Comparison of ENCODE assay signal across 10 mouse cellular contexts in the genomic region with DNA sequence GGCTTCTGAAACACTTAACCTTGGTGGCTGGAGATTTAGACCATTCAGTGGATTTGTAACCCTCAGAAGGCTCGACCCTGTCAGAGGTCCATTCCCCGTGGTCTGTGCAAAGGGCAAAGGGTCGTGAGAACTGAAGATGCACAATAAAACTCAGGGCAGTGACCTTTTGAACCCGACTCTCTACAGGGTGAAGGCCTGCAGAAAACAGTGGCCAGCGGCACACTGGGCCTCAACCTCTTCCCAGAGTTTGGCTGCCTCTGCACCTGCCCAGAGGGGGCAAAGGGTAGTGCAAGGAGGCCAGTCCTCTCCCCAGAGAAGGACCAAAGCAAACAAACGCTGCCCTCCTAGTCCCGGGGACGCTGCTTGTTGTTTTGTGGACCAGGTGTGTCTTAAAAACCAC. TPM values are rescaled to one million over a fixed set of nuclear protein-coding genes. Genes with fewer than 3 reads are reported as not detected.
DNase-seq lines count a peak whose midpoint lies in the region; ATAC-seq and TF ChIP-seq lines count a peak whose summit lies in the region.
"Had no signal": no experiment of that assay in that cellular context is flagged by ENCODE, and none has a peak within 500 bp of the region (broad histone marks: within the 10 kb centered on the region; RNA-seq: fewer than 3 reads in every experiment).

No protein-coding gene starts in this region.

- DNase-seq in heart, postnatal 14 days, result no peak
- DNase-seq in lung, embryonic 14.5 days, result no peak
- DNase-seq in lung, postnatal 10 days, result no peak
- DNase-seq in liver, postnatal 0 days, result no peak
- no peak for DNase-seq in MN1 (ENCODE audit: low spot score)
- no peak for DNase-seq in gastrocnemius, postnatal 14 days
- DNase-seq: thymus, adult 2 months had no signal

- peak overlapping the region; percentile 46; the same call in 1 of the 2 replicates for H3K9ac ChIP-seq in heart, embryonic 12.5 days
- no peak overlapping the region for H3K9ac ChIP-seq in lung, embryonic 14.5 days
- H3K9ac ChIP-seq in intestine, postnatal 0 days (ENCODE audit: low read depth, low read length), result 0 out of 2 replicates have a peak overlapping the region, but pooled peaks have one; percentile 7
- no peak overlapping the region for H3K9ac ChIP-seq in liver, postnatal 0 days (replicated peaks)

- H3K27ac ChIP-seq in heart, embryonic 12.5 days (ENCODE audit: poor library complexity, severe bottlenecking), result peak overlapping the region; percentile 79
- H3K27ac ChIP-seq in lung, embryonic 14.5 days (ENCODE audit: low read depth), result peak overlapping the region; percentile 63; the same call in 1 of the 2 replicates
- H3K27ac ChIP-seq in intestine, postnatal 0 days (ENCODE audit: low read depth, low read length), result no peak overlapping the region
- peak overlapping the region; percentile 50; the same call in 1 of the 2 replicates for H3K27ac ChIP-seq in liver, postnatal 0 days (ENCODE audit: low read depth)

- no peak for ATAC-seq in heart, embryonic 12.5 days (ENCODE audit: insufficient number of reproducible peaks, low FRiP score)
- ATAC-seq in lung, embryonic 14.5 days (ENCODE audit: insufficient read depth), result no peak
- ATAC-seq in intestine, postnatal 0 days, result peak; percentile 31; the same call in 1 of the 2 replicates
- peak; percentile 37; the same call in 1 of the 2 replicates for ATAC-seq in liver, postnatal 0 days
- ATAC-seq: hindbrain, embryonic 16.5 days had no signal

- H3K4me3 ChIP-seq in heart, embryonic 12.5 days, result no peak overlapping the region
- H3K4me3 ChIP-seq in lung, embryonic 14.5 days (ENCODE audit: low read depth, low read length), result no peak overlapping the region
- no peak overlapping the region for H3K4me3 ChIP-seq in intestine, postnatal 0 days (ENCODE audit: low read depth, low read length)
- H3K4me3 ChIP-seq in liver, postnatal 0 days (ENCODE audit: low read depth, low read length), result no peak overlapping the region

- 32% methylated on average over 8 of the region's 8 CpGs for WGBS in heart, embryonic 12.5 days
- 16% methylated on average over 8 of the region's 8 CpGs for WGBS in lung, embryonic 14.5 days
- WGBS in intestine, postnatal 0 days, result 15% methylated on average over 8 of the region's 8 CpGs
- WGBS in liver, postnatal 0 days (ENCODE audit: insufficient replicate concordance), result 34% methylated on average over 8 of the region's 8 CpGs

- no peaks in the 10 kb centered on the region; the same call in 1 of the 2 replicates for H3K36me3 ChIP-seq in heart, embryonic 12.5 days
- H3K36me3 ChIP-seq in lung, embryonic 14.5 days (ENCODE audit: insufficient read depth), result peaks cover 5% of the 10 kb centered on the region; the same call in 1 of the 2 replicates
- H3K36me3 ChIP-seq in intestine, postnatal 0 days (ENCODE audit: control insufficient read depth, insufficient read depth), result 0 out of 2 replicates have a peak, but pooled peaks cover 11% of the 10 kb centered on the region
- peaks cover under 1% of the 10 kb centered on the region; the same call in 1 of the 2 replicates for H3K36me3 ChIP-seq in liver, postnatal 0 days (replicated peaks; ENCODE audit: insufficient read depth, low read length)

- H3K4me2 ChIP-seq in heart, embryonic 12.5 days, result no peak overlapping the region
- no peak overlapping the region for H3K4me2 ChIP-seq in lung, embryonic 14.5 days
- H3K4me2 ChIP-seq in intestine, postnatal 0 days (replicated peaks; ENCODE audit: low read depth), result peak overlapping the region; percentile 13; the same call in 1 of the 2 replicates
- H3K4me2 ChIP-seq in liver, postnatal 0 days (ENCODE audit: low read depth, low read length), result no peak overlapping the region

- TF ChIP-seq CTCF in lung, embryonic 14.5 days (IDR thresholded peaks at IDR 0.05; ENCODE audit: low read depth), result no peak
- TF ChIP-seq CTCF in intestine, postnatal 0 days (IDR thresholded peaks at IDR 0.05; ENCODE audit: low read depth), result peak; percentile 12; the same call in 1 of the 2 replicates
- no peak for TF ChIP-seq CTCF in liver, postnatal 0 days (IDR thresholded peaks at IDR 0.05; ENCODE audit: low read depth)

- peaks cover 97% of the 10 kb centered on the region for H3K4me1 ChIP-seq in heart, embryonic 12.5 days (replicated peaks)
- H3K4me1 ChIP-seq in lung, embryonic 14.5 days (ENCODE audit: insufficient read depth), result peaks cover 50% of the 10 kb centered on the region
- H3K4me1 ChIP-seq in intestine, postnatal 0 days (replicated peaks; ENCODE audit: control insufficient read depth, insufficient read depth, low read length), result peaks cover 32% of the 10 kb centered on the region
- H3K4me1 ChIP-seq in liver, postnatal 0 days (ENCODE audit: insufficient read depth), result peaks cover 39% of the 10 kb centered on the region

- intact Hi-C loops in heart, postnatal 14 days (cut with DNase I), result loop anchor here (5.0 kb wide), 1 partner anchor 59 kb away; a partner anchor contains a TSS
- intact Hi-C loops in gastrocnemius, postnatal 14 days (cut with DNase I; ENCODE audit: low total_unique reads), result no loop called here

- no peaks in the 10 kb centered on the region for H3K27me3 ChIP-seq in heart, embryonic 12.5 days (replicated peaks)
- no peaks in the 10 kb centered on the region for H3K27me3 ChIP-seq in lung, embryonic 14.5 days (ENCODE audit: insufficient read depth, low read length)
- no peaks in the 10 kb centered on the region for H3K27me3 ChIP-seq in intestine, postnatal 0 days (replicated peaks; ENCODE audit: control insufficient read depth, insufficient read depth, low read length)
- H3K27me3 ChIP-seq in liver, postnatal 0 days (ENCODE audit: insufficient read depth, low read length), result no peaks in the 10 kb centered on the region

- TF ChIP-seq EP300 in liver, postnatal 0 days (IDR thresholded peaks at IDR 0.05; ENCODE audit: low read depth), result no peak

- no peaks in the 10 kb centered on the region for H3K9me3 ChIP-seq in heart, embryonic 12.5 days (replicated peaks)
- no peaks in the 10 kb centered on the region for H3K9me3 ChIP-seq in lung, embryonic 14.5 days (ENCODE audit: low read depth, low read length)
- no peaks in the 10 kb centered on the region for H3K9me3 ChIP-seq in intestine, postnatal 0 days (ENCODE audit: control insufficient read depth)
- no peaks in the 10 kb centered on the region for H3K9me3 ChIP-seq in liver, postnatal 0 days (ENCODE audit: low read length)

RNA-seq across cellular contexts. Expression of a gene that starts 34.1 kb away (rescaled TPM):
- 11.9 and 14.0 TPM in 2 replicates for polyA plus RNA-seq in heart, embryonic 12.5 days (2016; fragmentation: Nextera tagmentation; extraction: Ambion mirVana)
- total RNA-seq in heart, postnatal 14 days (2021), result 10 to 100 TPM; 65.0 to 65.3 TPM
- 23.7 and 25.8 TPM in 2 replicates for polyA plus RNA-seq in lung, embryonic 14.5 days (2014; fragmentation: Nextera tagmentation; extraction: Ambion mirVana)
- 13.3 and 14.0 TPM in 2 replicates for polyA plus RNA-seq in intestine, postnatal 0 days (2015; fragmentation: Nextera tagmentation; extraction: Ambion mirVana)
- 3.5 and 3.7 TPM in 2 replicates for polyA plus RNA-seq in liver, postnatal 0 days (2015; fragmentation: Nextera tagmentation; extraction: Ambion mirVana)
- total RNA-seq in gastrocnemius, postnatal 14 days (2021), result 10 to 100 TPM; 41.6 to 51.6 TPM

Comparison
In these comparisons a context has a peak if more than half of its experiments do, and no peak if none do; other contexts are left out.
1. ATAC-seq: peak in intestine, postnatal 0 days (single experiment) and liver, postnatal 0 days (single experiment); none in heart, embryonic 12.5 days (single experiment) and lung, embryonic 14.5 days (single experiment).
2. H3K9ac ChIP-seq: peak in heart, embryonic 12.5 days (single experiment) and intestine, postnatal 0 days (single experiment); none in lung, embryonic 14.5 days (single experiment) and liver, postnatal 0 days (single experiment).